Mouse (Mus musculus) olfactory bulb, adult 2 months (tissue): ENCODE data around the gene Zmym2. TPM values are rescaled to one million over a fixed set of nuclear protein-coding genes. Genes with fewer than 3 reads are reported as not detected.

Source experiments
- H3K27ac ChIP-seq: fragments of 200-500 bp; 2 replicates; pipeline ENCODE4 v1.5.1; 2012; ENCODE audit warnings: low read depth, low read length; ENCODE audit not compliant: insufficient read depth
- H3K4me1 ChIP-seq: fragments of 200-500 bp; 2 replicates; pipeline ENCODE4 v1.6.1; 2012; ENCODE audit warnings: low read length; ENCODE audit not compliant: control insufficient read depth, insufficient read depth
- H3K4me3 ChIP-seq: fragments of 200-500 bp; 2 replicates; pipeline ENCODE4 v1.5.1; 2012; ENCODE audit warnings: mild to moderate bottlenecking, low read depth, low read length, moderate library complexity; ENCODE audit not compliant: insufficient read depth
- CTCF ChIP-seq: fragments of 200-500 bp; IDR thresholded peaks from 2 replicates; pipeline ENCODE4 v1.5.1; 2012; ENCODE audit warnings: low read depth, mild to moderate bottlenecking, low read length, moderate library complexity; ENCODE audit not compliant: insufficient read depth
- POLR2A ChIP-seq: fragments of 200-500 bp; IDR thresholded peaks from 2 replicates; pipeline ENCODE4 v1.6.1; 2012; ENCODE audit warnings: mild to moderate bottlenecking, low read depth, low read length, moderate library complexity; ENCODE audit not compliant: insufficient read depth
- WGBS: fragments of 180-500 bp; shearing (Covaris S2); methylation state at CpG from one replicate; pipeline ENCODE4 v1.1.7; 2018; 5-methylcytosine and 5-hydroxymethylcytosine counted together
- polyA plus RNA-seq: library from polyadenylated mRNA; stranded (reverse); fragments of >200 nt; gene quantifications from 2 replicates; pipeline ENCODE4 v1.2.4, GENCODE M21; 2012; ENCODE audit warnings: low replicate concordance; ENCODE audit not compliant: missing spikeins, insufficient read depth, insufficient read length

The Zmym2 gene
- polyA plus RNA-seq, 1 experiment = 233 TPM

- 43% methylated on average over 8 of the region's 8 CpGs for WGBS
- H3K4me1 ChIP-seq = no peaks in the 10 kb centered on the region
- TF ChIP-seq CTCF (no peak), POLR2A (no peak)
- H3K4me3 ChIP-seq = no peak overlapping the region
- H3K27ac ChIP-seq = no peak overlapping the region
These were observed 83.2 kb downstream of the Zmym2 start for GRCm38 (mm10) chr14:56969653-56970052.

DNA sequence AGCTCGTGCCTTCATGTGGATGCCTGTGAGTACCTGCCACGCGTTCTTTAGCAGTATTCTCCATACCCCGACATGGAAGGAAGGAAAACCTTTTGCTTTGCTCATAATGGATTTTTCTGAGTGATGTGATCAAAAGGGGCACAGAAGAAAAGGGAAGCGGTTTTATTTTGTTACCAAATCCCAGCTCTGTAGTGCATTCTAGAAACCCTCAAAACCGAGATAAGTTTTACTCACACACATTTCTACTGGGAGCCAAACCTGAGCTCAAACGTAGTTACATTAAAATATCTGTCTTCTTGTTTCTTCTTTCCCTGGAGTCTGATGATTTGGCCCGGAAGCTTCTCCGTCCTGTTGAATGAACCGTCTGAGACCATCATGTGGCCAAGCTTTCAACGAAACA is 83.7 kb downstream of the Zmym2 start:
- TF ChIP-seq CTCF (no peak), POLR2A (no peak)
- no peak overlapping the region for H3K4me3 ChIP-seq
- no peaks in the 10 kb centered on the region for H3K4me1 ChIP-seq
- WGBS = 24% methylated on average over 11 of the region's 11 CpGs
- H3K27ac ChIP-seq = no peak overlapping the region

GRCm38 (mm10) chr14:56978045-56978655 is 91.7 kb downstream of the Zmym2 start:
- Histone ChIP-seq H3K4me3 (no peak overlapping the region), H3K27ac (no peak overlapping the region), H3K4me1 (no peaks in the 10 kb centered on the region)
- WGBS = 36% methylated on average over 8 of the region's 8 CpGs
- no peak for TF ChIP-seq CTCF

- TF ChIP-seq CTCF = no peak
- TF ChIP-seq POLR2A = no peak
- H3K4me1 ChIP-seq = no peaks in the 10 kb centered on the region
- H3K27ac ChIP-seq = no peak overlapping the region
- no peak overlapping the region for H3K4me3 ChIP-seq
- 86% methylated on average over 4 of the region's 4 CpGs for WGBS
These were observed 102.2 kb downstream of the Zmym2 start for GRCm38 (mm10) chr14:56988621-56989020.

Other genes starting within 250 kb of the Zmym2 start
- gene Mphosph8, start 218.4 kb upstream of the Zmym2 start, polyA plus RNA-seq = not detected in 2 replicates
- gene Pspc1, start 108.3 kb upstream of the Zmym2 start, polyA plus RNA-seq = not detected in 2 replicates
- not detected in 2 replicates for gene Zmym5, start 74.9 kb upstream of the Zmym2 start, polyA plus RNA-seq
- not detected in 2 replicates for gene Gja3, start 171.4 kb downstream of the Zmym2 start, polyA plus RNA-seq
- not detected in 2 replicates for gene Gjb2, start 218.0 kb downstream of the Zmym2 start, polyA plus RNA-seq
- gene Gm4491, start 229.2 kb downstream of the Zmym2 start, polyA plus RNA-seq = not detected in 2 replicates
- not detected in 2 replicates for gene Gjb6, start 247.0 kb downstream of the Zmym2 start, polyA plus RNA-seq